Comparison of ENCODE assay signal across 8 mouse cellular contexts in genomic region chr2:180113909-180114890, GRCm38 (mm10). TPM values are rescaled to one million over a fixed set of nuclear protein-coding genes. Genes with fewer than 3 reads are reported as not detected.
DNase-seq lines count a peak whose midpoint lies in the region; ATAC-seq and TF ChIP-seq lines count a peak whose summit lies in the region.

No protein-coding gene starts in this region.

- no peaks in the 10 kb centered on the region for H3K36me3 ChIP-seq in forebrain, embryonic 15.5 days
- no peaks in the 10 kb centered on the region for H3K36me3 ChIP-seq in hindbrain, embryonic 10.5 days
- H3K36me3 ChIP-seq in lung, postnatal 0 days (ENCODE audit: insufficient read depth, low read length): no peaks in the 10 kb centered on the region

- peak; percentile 35 to 60 for DNase-seq in adrenal gland, adult (ENCODE audit: inconsistent age in 2 of 2, low spot score in 1 of 2)
- DNase-seq in adrenal gland, adult 18-20 months (ENCODE audit: low spot score in 2 of 2): no peak
- peak; percentile 16 for DNase-seq in R1 (ENCODE audit: low read depth, low spot score)
- no peak for DNase-seq in hindbrain, embryonic 10.5 days (ENCODE audit: low spot score)
- DNase-seq in lung, postnatal 0 days (ENCODE audit: low spot score): peak; percentile 54
- no peak for DNase-seq in retina, embryonic 14.5 days (ENCODE audit: low spot score)
- no peak for DNase-seq in embryo, embryonic 10 days (ENCODE audit: low spot score)

- H3K4me2 ChIP-seq in forebrain, embryonic 15.5 days (replicated peaks): no peak overlapping the region
- H3K4me2 ChIP-seq in lung, postnatal 0 days (replicated peaks; ENCODE audit: low read depth, low read length): no peak overlapping the region

- H3K4me3 ChIP-seq in forebrain, embryonic 15.5 days: no peak overlapping the region
- no peak overlapping the region for H3K4me3 ChIP-seq in hindbrain, embryonic 10.5 days
- H3K4me3 ChIP-seq in lung, postnatal 0 days (ENCODE audit: low read depth, low read length): no peak overlapping the region

- H3K9ac ChIP-seq in forebrain, embryonic 15.5 days (replicated peaks): no peak overlapping the region
- H3K9ac ChIP-seq in lung, postnatal 0 days (replicated peaks; ENCODE audit: low read depth): no peak overlapping the region

- 0 out of 2 replicates have a peak, but pooled peaks have one; percentile 55 for TF ChIP-seq EP300 in lung, postnatal 0 days (IDR thresholded peaks at IDR 0.05)

- no peaks in the 10 kb centered on the region for H3K9me3 ChIP-seq in forebrain, embryonic 15.5 days
- no peaks in the 10 kb centered on the region for H3K9me3 ChIP-seq in hindbrain, embryonic 10.5 days
- H3K9me3 ChIP-seq in lung, postnatal 0 days (ENCODE audit: low read length): no peaks in the 10 kb centered on the region

- ATAC-seq in forebrain, embryonic 15.5 days (replicated peaks): no peak
- no peak for ATAC-seq in lung, postnatal 0 days

- H3K4me1 ChIP-seq in forebrain, embryonic 15.5 days: peaks cover 44% of the 10 kb centered on the region
- H3K4me1 ChIP-seq in hindbrain, embryonic 10.5 days (replicated peaks): peaks cover 60% of the 10 kb centered on the region
- peaks cover 40% of the 10 kb centered on the region for H3K4me1 ChIP-seq in lung, postnatal 0 days (ENCODE audit: insufficient read depth, low read depth, low read length)

- 44% methylated on average over 17 of the region's 17 CpGs for WGBS in forebrain, embryonic 15.5 days
- 65% methylated on average over 17 of the region's 17 CpGs for WGBS in hindbrain, embryonic 10.5 days
- WGBS in lung, postnatal 0 days: 42% methylated on average over 17 of the region's 17 CpGs

- no peaks in the 10 kb centered on the region for H3K27me3 ChIP-seq in forebrain, embryonic 15.5 days
- 0 out of 2 replicates have a peak, but pooled peaks cover 6% of the 10 kb centered on the region for H3K27me3 ChIP-seq in hindbrain, embryonic 10.5 days (ENCODE audit: insufficient read depth, poor library complexity, severe bottlenecking)
- no peaks in the 10 kb centered on the region for H3K27me3 ChIP-seq in lung, postnatal 0 days (replicated peaks; ENCODE audit: insufficient read depth, low read length)

- peak overlapping the region; percentile 59 for H3K27ac ChIP-seq in forebrain, embryonic 15.5 days (replicated peaks)
- H3K27ac ChIP-seq in hindbrain, embryonic 10.5 days: peak overlapping the region; percentile 4
- peak overlapping the region; percentile 51 for H3K27ac ChIP-seq in lung, postnatal 0 days (ENCODE audit: low read length)

- peak; percentile 61 for TF ChIP-seq CTCF in lung, postnatal 0 days (IDR thresholded peaks at IDR 0.05)

RNA-seq across cellular contexts. Expression of gene Osbpl2, which starts 4.9 kb away (rescaled TPM):
- 10 to 100 TPM; 36.9 to 37.5 TPM for total RNA-seq in adrenal gland, adult 18-20 months (2021)
- polyA plus RNA-seq in forebrain, embryonic 15.5 days (2015; fragmentation: Nextera tagmentation; extraction: Ambion mirVana): 66.3 and 67.3 TPM in 2 replicates
- 29.0 and 42.2 TPM in 2 replicates for polyA plus RNA-seq in hindbrain, embryonic 10.5 days (2016; fragmentation: Nextera tagmentation; extraction: Ambion mirVana)
- 35.3 and 36.1 TPM in 2 replicates for polyA plus RNA-seq in lung, postnatal 0 days (2015; fragmentation: Nextera tagmentation; extraction: Ambion mirVana)

RNA-seq across cellular contexts. Expression of gene Hrh3, which starts 9.9 kb away (rescaled TPM):
- under 1 TPM in 1 of 2 experiments, not detected in 1; 0.10 TPM for total RNA-seq in adrenal gland, adult 18-20 months (2021)
- 2.3 and 2.7 TPM in 2 replicates for polyA plus RNA-seq in forebrain, embryonic 15.5 days (2015; fragmentation: Nextera tagmentation; extraction: Ambion mirVana)
- polyA plus RNA-seq in hindbrain, embryonic 10.5 days (2016; fragmentation: Nextera tagmentation; extraction: Ambion mirVana): 1.5 and 4.2 TPM in 2 replicates
- polyA plus RNA-seq in lung, postnatal 0 days (2015; fragmentation: Nextera tagmentation; extraction: Ambion mirVana): 0.14 TPM in 1 of 2 replicates, not detected in the other

RNA-seq across cellular contexts. Expression of gene Mtg2, which starts 43.8 kb away (rescaled TPM):
- 10 to 100 TPM; 14.6 to 15.3 TPM for total RNA-seq in adrenal gland, adult 18-20 months (2021)
- 35.6 and 38.5 TPM in 2 replicates for polyA plus RNA-seq in forebrain, embryonic 15.5 days (2015; fragmentation: Nextera tagmentation; extraction: Ambion mirVana)
- 33.9 TPM in 2 replicates for polyA plus RNA-seq in hindbrain, embryonic 10.5 days (2016; fragmentation: Nextera tagmentation; extraction: Ambion mirVana)
- polyA plus RNA-seq in lung, postnatal 0 days (2015; fragmentation: Nextera tagmentation; extraction: Ambion mirVana): 18.7 and 18.9 TPM in 2 replicates

RNA-seq across cellular contexts. Expression of gene Adrm1, which starts 57.1 kb away (rescaled TPM):
- total RNA-seq in adrenal gland, adult 18-20 months (2021): 100 to 1,000 TPM; 179 to 198 TPM
- 201 and 206 TPM in 2 replicates for polyA plus RNA-seq in forebrain, embryonic 15.5 days (2015; fragmentation: Nextera tagmentation; extraction: Ambion mirVana)
- 278 and 297 TPM in 2 replicates for polyA plus RNA-seq in hindbrain, embryonic 10.5 days (2016; fragmentation: Nextera tagmentation; extraction: Ambion mirVana)
- polyA plus RNA-seq in lung, postnatal 0 days (2015; fragmentation: Nextera tagmentation; extraction: Ambion mirVana): 119 and 136 TPM in 2 replicates

Comparison
In these comparisons a context has a peak if more than half of its experiments do, and no peak if none do; other contexts are left out.
1. DNase-seq: peak in adrenal gland, adult (2 of 2), R1 (single experiment) and lung, postnatal 0 days (single experiment); none in adrenal gland, adult 18-20 months (0 of 2), hindbrain, embryonic 10.5 days (single experiment), retina, embryonic 14.5 days (single experiment) and embryo, embryonic 10 days (single experiment).
2. H3K27ac ChIP-seq: peak in every context shown above with its lines; median percentile 59 in forebrain, embryonic 15.5 days; 51 in lung, postnatal 0 days; 4 in hindbrain, embryonic 10.5 days.